Mouse (Mus musculus) left cerebral cortex, adult 8-10 months (tissue): ENCODE data around the gene Hbs1l. TPM values are rescaled to one million over a fixed set of nuclear protein-coding genes. Genes with fewer than 3 reads are reported as not detected.
"Not testable (repeated sequence)": the region's sequence is repeated elsewhere in the genome, so short reads cannot be mapped to it uniquely, and the experiment has no call there.

Source experiments
- DNase-seq, 2 experiments: peaks; one replicate each; pipeline ENCODE4 v3.0.0; 2022; ENCODE audit warnings: low spot score in 2 of 2
- total RNA-seq, 4 experiments: library from RNA; stranded (reverse); gene quantifications; 2 replicates each; pipeline ENCODE4 v1.2.4; 2022

Hbs1l gene
- total RNA-seq, 4 experiments from 2014 or later = 57.9 to 61.9 (median 59.0) TPM

DNA sequence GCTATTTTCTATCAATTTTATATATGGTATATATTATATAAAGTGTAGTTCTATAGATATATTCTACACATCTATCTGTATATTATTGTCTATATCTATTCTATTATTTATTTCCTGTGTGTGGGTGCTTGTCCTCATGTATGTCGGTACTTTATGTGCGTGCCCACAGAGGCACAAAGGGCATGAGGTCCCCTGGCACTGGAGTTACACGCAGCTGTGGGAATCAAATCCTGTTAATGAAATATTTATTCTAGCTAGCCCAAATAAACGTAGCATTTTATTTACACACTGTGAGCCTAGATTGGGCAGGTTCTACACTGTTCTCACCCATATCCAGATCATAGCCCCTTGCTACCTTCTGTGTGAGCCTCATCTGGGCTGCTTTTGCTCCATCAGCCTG lies 63.3 kb downstream of the Hbs1l start:
- DNase-seq = no peak

DNA sequence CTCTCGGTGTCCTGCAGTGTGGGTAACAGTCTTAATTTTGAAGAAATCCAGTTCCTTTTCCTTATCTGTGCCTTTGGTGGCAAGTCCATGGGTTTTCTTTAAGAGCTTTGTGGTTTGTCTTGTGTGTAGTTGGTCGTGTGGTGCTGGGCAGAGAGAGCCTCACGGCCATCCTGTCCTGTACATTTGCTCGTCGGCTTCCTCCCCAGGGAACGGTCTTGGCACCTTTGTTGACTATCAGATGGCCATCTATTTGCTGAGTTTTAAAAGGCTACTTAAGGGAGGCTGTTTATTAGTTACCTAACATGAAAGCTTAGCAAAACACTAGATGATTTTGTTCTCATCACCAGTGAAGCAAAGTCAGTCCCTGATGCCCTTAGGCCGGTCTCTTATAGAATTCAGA lies 66.1 kb downstream of the Hbs1l start:
- no peak for DNase-seq

DNA sequence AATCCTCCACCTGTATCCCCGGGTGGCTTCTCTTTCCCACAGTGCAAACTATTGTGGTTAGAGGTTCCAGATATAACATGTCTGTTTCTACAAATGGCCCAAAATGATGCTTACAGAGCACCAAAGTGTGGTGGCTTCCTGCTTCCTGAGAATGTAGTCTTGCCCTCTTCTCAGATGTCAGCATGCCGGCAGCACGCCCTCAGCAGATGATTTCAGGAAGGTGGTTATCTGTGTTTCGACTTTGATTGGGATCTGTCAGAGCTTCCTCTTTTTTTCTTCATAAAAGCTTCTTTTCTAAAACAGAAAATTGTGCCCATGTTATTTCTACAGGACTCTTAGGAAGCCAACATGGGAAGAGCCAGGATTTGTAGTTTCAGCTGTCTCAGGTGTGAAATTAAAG lies 67.5 kb downstream of the Hbs1l start:
- DNase-seq = no peak

DNA sequence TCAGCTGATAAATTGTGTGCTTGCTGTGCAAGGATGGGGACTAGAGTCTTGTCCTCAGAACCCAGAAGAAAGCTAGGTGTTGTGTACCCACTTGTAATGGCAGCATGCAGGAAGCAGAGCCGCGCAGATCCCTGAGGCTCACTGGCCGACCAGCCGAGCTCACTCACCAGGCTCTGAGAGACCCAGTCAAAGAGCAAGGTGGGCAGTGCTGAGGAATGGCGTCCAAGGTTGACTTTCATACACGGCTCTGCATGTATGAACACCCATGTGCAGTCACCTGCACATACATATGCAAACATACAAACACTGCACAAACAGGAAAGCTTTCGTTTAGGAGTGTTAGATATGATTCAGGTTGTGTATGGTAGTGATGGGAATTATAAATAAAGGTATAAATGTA lies 69.2 kb downstream of the Hbs1l start:
- DNase-seq = no peak

- no peak for DNase-seq
These were observed 70.1 kb downstream of the Hbs1l start for GRCm38 (mm10) chr10:21365897-21366296.

- DNase-seq = no peak
These were observed 70.7 kb downstream of the Hbs1l start for GRCm38 (mm10) chr10:21366471-21366870.

DNA sequence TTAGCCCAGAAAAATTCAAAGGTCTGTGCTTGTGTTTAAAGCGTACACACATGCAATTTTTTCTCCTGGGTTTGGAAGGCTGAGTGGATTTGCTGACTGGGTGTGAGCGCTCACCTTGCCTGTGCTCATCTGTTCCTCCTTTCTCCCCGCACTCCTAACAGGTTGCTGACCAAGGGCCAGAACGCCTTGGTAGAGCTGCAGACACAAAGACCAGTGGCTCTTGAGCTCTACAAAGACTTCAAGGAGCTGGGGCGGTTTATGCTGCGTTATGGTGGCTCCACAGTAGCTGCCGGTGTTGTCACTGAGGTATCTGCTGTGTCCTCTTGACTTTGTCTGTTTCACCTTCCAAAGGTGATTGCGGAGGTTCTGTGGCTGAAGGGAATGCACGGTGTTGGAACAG lies 71.7 kb downstream of the Hbs1l start:
- no peak for DNase-seq

- DNase-seq = no peak
These were observed 73.8 kb downstream of the Hbs1l start for GRCm38 (mm10) chr10:21369586-21369985.

- DNase-seq = no peak
These were observed 76.5 kb downstream of the Hbs1l start for GRCm38 (mm10) chr10:21372271-21372670.

GRCm38 (mm10) chr10:21376682-21377473 lies 81.1 kb downstream of the Hbs1l start, which contains the start of gene Aldh8a1:
Gene Aldh8a1, plus strand, starts transcription at chr10:21377291.
- no peak for DNase-seq

GRCm38 (mm10) chr10:21378196-21378944 lies 82.6 kb downstream of the Hbs1l start:
- no peak for DNase-seq

DNA sequence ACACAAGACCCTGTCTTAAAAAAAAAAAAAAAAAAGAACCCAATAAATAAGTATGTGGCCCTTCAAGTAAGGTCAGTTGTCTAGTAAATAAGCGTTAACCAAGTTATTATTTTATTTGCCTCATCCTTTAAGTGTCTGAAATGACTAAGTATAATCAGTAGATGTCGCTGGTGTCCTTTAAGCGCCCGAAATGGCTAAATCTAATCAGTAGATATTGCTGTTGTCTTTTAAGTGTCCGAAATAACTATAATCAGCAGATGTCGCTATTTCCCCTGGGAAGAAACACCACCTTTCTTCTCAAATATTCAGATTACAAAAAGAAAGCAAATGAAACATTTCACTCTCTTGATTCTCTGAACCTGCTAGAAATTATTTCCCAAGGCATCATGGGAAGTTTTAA lies 87.1 kb downstream of the Hbs1l start:
- DNase-seq = no peak

DNA sequence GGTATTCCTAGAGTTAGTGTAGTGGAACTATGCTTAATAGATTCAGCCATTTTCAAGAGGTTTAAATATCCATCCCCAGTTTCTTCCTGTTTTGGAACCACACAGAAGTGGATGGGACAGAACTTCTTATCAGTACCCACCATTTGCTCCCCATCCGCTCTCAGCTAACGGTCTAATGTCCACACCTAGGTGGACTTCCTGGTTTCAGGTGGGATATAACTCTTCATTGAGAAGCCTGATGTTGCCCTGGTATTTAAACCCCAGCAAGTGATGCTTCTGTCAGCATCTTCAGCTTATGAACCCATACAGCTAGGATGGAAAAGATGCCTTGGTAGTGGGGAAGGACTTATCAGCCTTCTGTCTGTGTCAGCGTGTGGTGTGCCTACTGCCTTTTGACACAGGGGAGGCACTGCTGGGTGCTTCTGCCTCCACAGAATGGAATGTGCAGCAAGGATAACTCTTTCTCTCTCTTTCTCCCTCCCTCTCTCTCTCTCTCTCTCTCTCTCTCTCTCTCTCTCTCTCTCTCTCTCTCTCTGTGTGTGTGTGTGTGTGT lies 89.4 kb downstream of the Hbs1l start:
- no peak for DNase-seq

- no peak for DNase-seq
These were observed 93.3 kb downstream of the Hbs1l start for GRCm38 (mm10) chr10:21389075-21389474.

GRCm38 (mm10) chr10:21390440-21390839 lies 94.7 kb downstream of the Hbs1l start:
- no peak for DNase-seq

DNA sequence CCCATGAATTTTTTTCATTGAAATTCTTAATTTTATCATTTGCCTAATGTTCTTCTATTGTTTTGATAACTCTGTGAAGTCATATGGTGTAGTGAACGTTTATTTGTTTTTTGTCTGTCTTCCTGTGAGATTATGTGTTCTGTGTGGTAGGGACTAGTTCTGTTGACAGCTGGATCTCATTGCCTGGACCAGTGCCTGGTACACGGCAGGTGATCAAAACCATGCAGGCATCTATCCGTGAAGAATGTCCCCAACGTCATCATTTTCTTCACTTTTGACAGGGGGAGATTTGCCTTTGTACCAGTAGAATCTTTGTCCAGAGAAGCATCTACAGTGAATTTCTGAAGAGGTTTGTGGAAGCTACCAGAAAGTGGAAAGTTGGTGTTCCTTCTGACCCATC lies 95.5 kb downstream of the Hbs1l start:
- no peak for DNase-seq

DNA sequence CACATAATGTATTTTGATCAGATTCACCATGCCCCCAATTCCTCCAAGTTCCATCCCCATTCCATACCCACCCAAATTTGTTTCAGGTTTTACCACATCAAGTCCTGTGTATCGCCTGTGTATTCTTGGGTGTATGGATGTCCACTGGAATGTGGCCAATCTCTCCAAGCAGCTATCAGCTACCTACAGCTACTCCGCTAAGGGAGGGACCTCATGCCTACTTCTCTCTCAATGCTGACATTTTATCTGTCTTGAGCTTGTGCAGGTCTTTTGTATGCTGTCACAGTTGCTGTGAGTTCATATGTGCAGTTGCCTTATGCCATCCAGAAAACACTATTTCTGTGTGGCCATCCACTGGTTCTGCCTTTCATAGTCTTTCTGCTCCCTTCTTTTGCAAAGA lies 97.6 kb downstream of the Hbs1l start:
- DNase-seq = no peak

- DNase-seq = no peak
These were observed 99.8 kb downstream of the Hbs1l start for GRCm38 (mm10) chr10:21395426-21396139.

GRCm38 (mm10) chr10:21398873-21399425 lies 103.2 kb downstream of the Hbs1l start:
- not testable (repeated sequence) for DNase-seq

- no peak for DNase-seq
These were observed 103.8 kb downstream of the Hbs1l start for GRCm38 (mm10) chr10:21399622-21400021.

GRCm38 (mm10) chr10:21400031-21400430 lies 104.3 kb downstream of the Hbs1l start:
- no peak for DNase-seq
